Mouse (Mus musculus): ENCODE data around the gene Mak. TPM values are rescaled to one million over a fixed set of nuclear protein-coding genes. Genes with fewer than 3 reads are reported as not detected.

Mak gene
- total and polyA plus RNA-seq, 3 experiments, result not detected

DNA sequence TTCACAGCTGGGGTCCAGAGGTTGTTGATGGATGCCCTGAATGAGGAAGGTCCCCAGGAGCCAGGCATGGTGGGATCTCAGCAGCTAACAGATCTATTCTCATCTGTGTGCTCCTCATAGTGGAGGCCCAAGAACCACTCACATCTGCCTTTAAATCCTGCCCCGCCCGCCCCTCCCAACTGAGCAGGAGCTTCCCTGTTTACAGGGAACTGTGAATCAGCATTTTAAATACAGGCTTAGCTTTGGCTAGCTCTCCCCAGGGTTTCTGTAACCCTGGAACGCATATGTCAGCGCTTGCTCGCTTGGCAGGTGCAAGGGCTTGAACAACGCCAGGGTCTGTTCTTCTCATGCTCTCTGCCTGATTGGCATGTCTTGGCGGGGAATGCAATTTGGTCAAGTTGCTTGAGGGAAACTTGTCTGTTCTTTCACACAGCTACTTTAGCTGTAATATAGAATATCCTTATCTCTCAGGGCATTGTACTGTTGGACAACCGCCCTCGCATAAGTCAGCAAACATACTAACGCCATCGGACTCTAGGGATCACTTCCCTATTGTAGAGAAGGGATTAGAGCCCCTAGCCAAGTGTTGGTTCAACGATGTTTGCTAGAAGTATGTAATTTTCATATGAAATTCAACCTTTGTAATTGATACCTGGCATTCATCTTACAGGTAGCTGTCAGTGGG lies 24.5 kb upstream of the Mak start:
- H3K9me3 ChIP-seq (replicated peaks; ENCODE audit: insufficient read depth, low read length), result no peaks in the 10 kb centered on the region
- 0 out of 4 replicates have a peak overlapping the region, but pooled peaks of 1 of the 2 experiments have one; percentile 22 for H3K4me3 ChIP-seq (ENCODE audit: control insufficient read depth in 1 of 2, insufficient read depth in 1 of 2, low read depth in 2 of 2, low read length in 2 of 2)
- H3K27me3 ChIP-seq (ENCODE audit: control insufficient read depth in 1 of 2, insufficient read depth in 2 of 2, low read length in 2 of 2), result peaks cover 0 to 2% of the 10 kb centered on the region in 2 experiments; a peak in 1 of 4 replicates
- H3K4me1 ChIP-seq (ENCODE audit: control insufficient read depth in 1 of 2, insufficient read depth in 2 of 2, low read length in 2 of 2), result 0 out of 4 replicates have a peak, but pooled peaks cover 0 to 6% of the 10 kb centered on the region in 2 experiments
- no peaks in the 10 kb centered on the region for H3K79me2 ChIP-seq (ENCODE audit: control insufficient read depth, insufficient read depth, low read length, poor library complexity)
- peak; percentile 58 for DNase-seq (ENCODE audit: low read depth, low spot score)
- H3K27ac ChIP-seq (ENCODE audit: control insufficient read depth, low read depth, low read length), result peak overlapping the region; percentile 1; the same call in 1 of the 2 replicates
- no peak for TF ChIP-seq TBP (IDR thresholded peaks at IDR 0.05; ENCODE audit: low read depth, low read length)
- TF ChIP-seq SIN3A (IDR thresholded peaks at IDR 0.05; ENCODE audit: low read length), result no peak
- TF ChIP-seq CTCF (IDR thresholded peaks at IDR 0.05 in 2 of 3, conservative IDR thresholded peaks at IDR 0.05 in 1 of 3; ENCODE audit: control insufficient read depth in 1 of 3, insufficient read depth in 1 of 3, low read depth in 2 of 3, low read length in 3 of 3, poor library complexity in 1 of 3, severe bottlenecking in 1 of 3), result no peak
- no peak for TF ChIP-seq MXI1 (IDR thresholded peaks at IDR 0.05; ENCODE audit: low read depth, low read length)
- TF ChIP-seq GABPA (IDR thresholded peaks at IDR 0.05; ENCODE audit: low read depth, low read length), result no peak
- TF ChIP-seq CHD2 (IDR thresholded peaks at IDR 0.05; ENCODE audit: low read length), result no peak
- TF ChIP-seq TAL1 (IDR thresholded peaks at IDR 0.05; ENCODE audit: low read length), result no peak
- TF ChIP-seq ZNF384 (IDR thresholded peaks at IDR 0.05; ENCODE audit: low read depth, low read length), result no peak
- no peak for TF ChIP-seq JUND (IDR thresholded peaks at IDR 0.05; ENCODE audit: low read depth, low read length)
- TF ChIP-seq RCOR1 (IDR thresholded peaks at IDR 0.05; ENCODE audit: low read depth, low read length), result no peak
- TF ChIP-seq POLR2AphosphoS5 (IDR thresholded peaks at IDR 0.05; ENCODE audit: borderline replicate concordance, low read depth, low read length), result no peak
- TF ChIP-seq MAFK (IDR thresholded peaks at IDR 0.05; ENCODE audit: borderline replicate concordance, low read depth, low read length), result no peak
- TF ChIP-seq NRF1 (IDR thresholded peaks at IDR 0.05; ENCODE audit: insufficient read depth, low read depth, low read length, poor library complexity, severe bottlenecking), result no peak
- no peak for TF ChIP-seq ZC3H11A (IDR thresholded peaks at IDR 0.05; ENCODE audit: low read depth, low read length)
- no peak for TF ChIP-seq RAD21 (IDR thresholded peaks at IDR 0.05; ENCODE audit: low read depth, low read length)
- no peak for TF ChIP-seq ETS1 (IDR thresholded peaks at IDR 0.05; ENCODE audit: low read depth, low read length)
- no peak for TF ChIP-seq MAZ (IDR thresholded peaks at IDR 0.05; ENCODE audit: low read depth, low read length)
- TF ChIP-seq SMC3 (IDR thresholded peaks at IDR 0.05; ENCODE audit: low read depth, low read length), result no peak
- TF ChIP-seq POLR2AphosphoS2 (IDR thresholded peaks at IDR 0.05; ENCODE audit: low read length), result no peak
- H3K36me3 ChIP-seq (ENCODE audit: control insufficient read depth in 1 of 2, insufficient read depth in 2 of 2, low read length in 2 of 2), result peaks cover 0 to 3% of the 10 kb centered on the region in 2 experiments; a peak in 1 of 4 replicates
- H3K9ac ChIP-seq (ENCODE audit: control insufficient read depth, low read depth, low read length, poor library complexity, severe bottlenecking), result no peak overlapping the region

DNA sequence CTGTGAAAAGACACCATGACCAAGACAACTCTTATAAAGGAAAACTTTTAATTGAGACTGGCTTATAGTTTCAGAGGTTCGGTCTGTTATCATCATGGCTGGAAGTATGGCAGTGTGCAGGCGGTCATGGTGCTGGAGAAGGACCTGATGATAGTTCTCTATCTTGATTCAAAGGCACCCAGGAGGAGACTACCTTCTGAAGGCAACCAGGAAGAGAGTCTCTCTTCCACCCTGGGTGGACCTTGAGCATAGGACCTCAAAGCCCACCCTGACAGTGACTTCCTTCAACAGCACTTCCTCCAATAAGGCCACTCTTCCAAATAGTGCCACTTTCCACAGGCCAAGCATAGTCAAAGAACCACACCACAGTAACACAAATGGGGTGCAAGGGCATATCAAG lies 20.5 kb upstream of the Mak start:
- peaks cover 0 to 3% of the 10 kb centered on the region in 2 experiments; a peak in 1 of 4 replicates for H3K36me3 ChIP-seq (ENCODE audit: control insufficient read depth in 1 of 2, insufficient read depth in 2 of 2, low read length in 2 of 2)
- H3K9ac ChIP-seq (ENCODE audit: control insufficient read depth, low read depth, low read length, poor library complexity, severe bottlenecking), result no peak overlapping the region
- no peak overlapping the region for H3K27ac ChIP-seq (ENCODE audit: control insufficient read depth, low read depth, low read length)
- H3K4me1 ChIP-seq (ENCODE audit: control insufficient read depth in 1 of 2, insufficient read depth in 2 of 2, low read length in 2 of 2), result peaks cover 0 to 13% of the 10 kb centered on the region in 2 experiments; a peak in 1 of 4 replicates
- no peaks in the 10 kb centered on the region for H3K27me3 ChIP-seq (ENCODE audit: control insufficient read depth in 1 of 2, insufficient read depth in 2 of 2, low read length in 2 of 2)
- H3K79me2 ChIP-seq (ENCODE audit: control insufficient read depth, insufficient read depth, low read length, poor library complexity), result no peaks in the 10 kb centered on the region
- DNase-seq (ENCODE audit: low read depth, low spot score), result no peak
- H3K9me3 ChIP-seq (replicated peaks; ENCODE audit: insufficient read depth, low read length), result no peaks in the 10 kb centered on the region
- no peak overlapping the region for H3K4me3 ChIP-seq (ENCODE audit: control insufficient read depth in 1 of 2, insufficient read depth in 1 of 2, low read depth in 2 of 2, low read length in 2 of 2)
- TF ChIP-seq HCFC1 (IDR thresholded peaks at IDR 0.05; ENCODE audit: low read depth, low read length) (no peak), MAZ (IDR thresholded peaks at IDR 0.05; ENCODE audit: low read depth, low read length) (no peak)

All from MEL (cell line).